Mouse (Mus musculus) thymus, postnatal 0 days (tissue): ENCODE results near the gene Cbx6. TPM values are rescaled to one million over a fixed set of nuclear protein-coding genes. Genes with fewer than 3 reads are reported as not detected.

Source experiments
- DNase-seq: peaks from one replicate; pipeline ENCODE4 v3.0.0-alpha.2; 2015; ENCODE audit warnings: low spot score
- polyA plus RNA-seq: library from polyadenylated mRNA; unstranded; fragments of >200 nt; fragmentation: Nextera tagmentation; extraction: Ambion mirVana; gene quantifications from 2 replicates; pipeline ENCODE4 v1.2.1, GENCODE M21; 2015

Cbx6 gene
- polyA plus RNA-seq, 1 experiment from 2014 or later = 55.9 TPM

DNA sequence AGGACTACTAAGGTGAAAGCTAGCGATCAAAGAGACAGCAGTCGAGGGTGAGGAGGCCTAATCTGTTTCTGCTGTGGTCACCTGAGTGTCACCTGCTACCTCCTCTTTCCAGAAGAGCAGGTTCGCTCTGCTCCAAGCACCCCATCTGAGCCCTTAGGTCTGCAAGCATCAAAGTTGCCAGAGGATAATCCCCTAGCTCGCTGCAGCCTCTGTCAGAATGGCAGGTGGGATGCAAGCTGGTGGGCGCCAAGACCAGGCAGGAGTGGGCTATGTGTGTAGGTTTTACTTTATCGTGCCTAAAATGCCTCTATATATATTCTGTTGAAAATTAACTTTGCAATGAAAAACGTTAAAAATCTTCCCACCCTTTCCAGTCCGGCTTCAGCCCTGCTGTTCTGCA is 29.2 kb downstream of the Cbx6 start:
- DNase-seq = no peak

DNA sequence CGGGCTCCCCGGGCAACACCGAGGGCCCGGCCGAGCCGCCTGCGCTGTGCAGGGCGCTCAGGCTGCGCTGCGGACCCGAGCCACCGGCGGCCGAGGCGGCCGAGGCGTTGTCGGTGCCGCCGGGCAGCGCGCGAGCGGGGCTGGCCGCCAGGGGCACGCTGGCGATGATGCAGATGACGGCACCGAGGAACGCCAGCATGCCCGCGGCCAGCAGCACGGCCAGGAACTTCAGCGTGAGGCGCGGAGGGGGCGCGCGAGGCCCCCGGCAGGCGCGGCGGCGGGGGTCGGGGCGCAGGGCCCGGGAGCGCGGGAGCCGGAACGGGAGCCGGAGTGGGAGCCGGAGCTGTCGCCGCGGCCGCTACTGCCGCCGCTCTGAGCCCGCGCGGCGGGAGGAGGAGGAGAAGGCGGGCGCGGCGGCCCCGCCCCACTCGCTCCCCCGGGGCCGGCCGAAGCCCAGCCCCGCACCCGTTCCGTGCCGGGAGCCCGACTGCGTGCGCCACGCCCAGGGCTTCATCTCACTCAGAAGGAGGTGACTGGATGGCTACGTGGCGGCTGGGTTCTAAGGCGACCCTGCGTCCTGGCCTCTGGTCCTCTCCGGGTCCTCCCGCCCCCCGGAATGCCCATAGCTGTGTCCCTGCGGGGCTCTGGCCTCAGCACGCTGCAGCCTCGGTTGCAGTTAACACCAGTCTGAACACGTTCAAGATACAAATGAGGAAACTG is 30.0 kb downstream of the Cbx6 start, which contains the start of gene Nptxr:
TSS of gene Nptxr (minus strand) at position 415 of the 720 bp plus-strand sequence.
- no peak for DNase-seq

DNA sequence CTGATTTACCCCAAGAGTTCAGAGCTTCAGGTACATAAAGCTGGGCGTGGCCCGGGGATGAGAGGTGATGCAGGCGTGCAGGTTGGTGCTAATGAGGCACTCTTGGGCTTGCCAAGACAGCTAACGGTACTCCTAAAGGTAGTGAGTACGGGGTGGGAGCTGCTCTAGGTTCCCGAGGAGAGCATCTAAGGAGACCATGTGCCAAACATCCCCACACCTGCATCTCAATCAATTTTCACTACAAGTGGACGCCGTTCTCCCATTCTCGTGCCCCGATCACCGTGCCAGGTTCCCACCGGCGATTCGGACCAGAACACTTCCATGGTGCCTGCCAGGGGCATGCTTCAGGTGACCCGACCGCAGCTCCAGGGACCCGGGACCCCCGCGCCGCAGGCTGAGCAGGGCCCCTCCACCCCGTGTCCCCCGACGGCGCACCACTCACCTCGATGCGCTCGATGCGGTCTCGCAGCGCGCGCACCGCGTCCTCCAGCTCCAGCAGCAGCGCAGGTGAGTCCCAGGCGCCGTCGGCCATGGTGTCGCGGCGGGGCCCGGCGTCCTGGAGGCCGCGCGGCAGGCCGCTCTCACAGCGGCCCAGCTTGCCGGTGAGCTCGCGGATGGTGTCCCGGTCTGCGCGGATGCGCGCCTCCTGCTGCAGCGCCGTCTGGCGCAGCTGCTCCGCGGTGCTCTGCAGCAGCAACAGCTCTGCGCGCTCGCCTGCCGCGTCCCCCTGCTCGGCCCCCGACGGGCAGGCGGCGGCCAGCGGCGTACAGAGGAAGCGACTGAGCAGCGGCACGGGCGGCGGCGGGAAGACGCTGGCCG is 30.7 kb downstream of the Cbx6 start:
- DNase-seq = peak; percentile 29

DNA sequence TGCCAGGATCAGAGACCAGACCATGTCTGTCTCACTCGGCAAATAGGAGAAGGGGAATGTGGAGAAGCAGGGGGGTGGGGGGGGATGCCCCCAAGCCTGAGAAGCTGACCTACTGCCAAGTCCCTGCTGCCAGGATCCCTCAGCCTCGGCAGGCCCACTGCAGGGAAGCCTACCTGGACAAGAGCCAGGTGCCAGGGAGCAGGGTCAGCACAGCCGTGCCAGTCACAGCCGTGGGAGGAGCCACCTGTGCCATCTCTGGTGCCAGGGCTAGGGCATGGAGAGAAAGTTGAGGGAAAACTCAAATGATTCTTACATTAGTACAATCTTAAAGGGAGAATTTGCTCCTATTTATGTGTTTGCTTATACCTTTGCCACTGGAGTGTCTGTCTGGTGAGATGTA is 32.2 kb downstream of the Cbx6 start:
- DNase-seq = no peak

DNA sequence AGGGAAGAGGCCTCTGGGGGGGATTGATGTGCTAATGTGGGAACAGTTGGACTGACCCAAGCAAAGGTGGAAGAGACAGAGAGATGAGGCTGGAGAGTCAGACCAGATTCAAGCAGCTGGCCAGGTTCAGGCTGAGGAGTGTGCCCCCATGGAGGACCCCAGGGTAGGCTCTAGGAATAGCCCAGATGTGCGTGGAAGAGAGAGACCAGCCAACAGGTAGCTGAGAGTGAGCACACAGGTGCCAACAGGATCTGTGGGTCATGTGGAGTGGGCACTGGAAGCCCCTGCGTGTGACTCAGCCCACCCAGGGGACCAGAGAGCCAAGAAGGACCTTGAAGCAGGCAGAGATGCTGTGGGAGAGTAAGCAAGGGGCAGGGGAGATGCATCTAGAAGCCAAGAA is 32.8 kb downstream of the Cbx6 start:
- no peak for DNase-seq

DNA sequence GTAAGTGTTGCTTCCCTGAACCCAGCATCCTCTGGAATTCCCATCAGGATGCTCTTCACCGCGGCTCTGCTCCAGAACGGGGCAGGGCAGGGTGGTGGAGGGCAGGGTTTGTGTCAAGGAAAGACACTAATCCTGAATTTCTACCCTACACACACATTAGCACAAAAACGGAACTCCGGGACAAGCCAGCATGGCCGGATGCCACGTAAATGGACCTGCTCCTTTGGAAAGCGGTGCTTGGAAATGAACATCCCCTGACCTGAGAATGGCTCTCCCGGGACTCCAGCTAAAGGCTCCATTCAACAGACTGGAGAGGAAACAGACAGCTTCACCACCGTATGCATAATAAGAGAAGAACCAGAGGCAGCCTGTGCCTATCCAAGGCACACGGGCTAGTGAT is 33.8 kb downstream of the Cbx6 start:
- no peak for DNase-seq

DNA sequence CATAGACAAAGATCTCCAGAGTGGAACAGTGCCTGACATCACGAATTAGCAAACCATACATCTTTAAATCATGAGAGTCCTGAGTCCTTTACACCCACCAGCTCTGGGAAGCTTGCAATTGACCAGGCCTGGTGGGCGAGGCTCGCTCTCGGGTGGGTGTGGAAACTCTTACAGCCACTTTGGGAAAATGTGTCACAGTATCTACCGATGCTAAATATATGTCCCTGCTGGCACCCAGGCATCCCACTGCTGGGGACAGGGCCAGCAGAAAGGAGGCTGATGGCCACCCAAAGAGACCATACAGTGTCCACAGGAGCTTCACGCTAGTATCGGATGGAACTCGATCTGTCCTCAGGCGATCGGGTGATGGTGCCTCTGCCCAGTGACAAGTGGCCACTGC is 35.9 kb downstream of the Cbx6 start:
- DNase-seq = no peak

DNA sequence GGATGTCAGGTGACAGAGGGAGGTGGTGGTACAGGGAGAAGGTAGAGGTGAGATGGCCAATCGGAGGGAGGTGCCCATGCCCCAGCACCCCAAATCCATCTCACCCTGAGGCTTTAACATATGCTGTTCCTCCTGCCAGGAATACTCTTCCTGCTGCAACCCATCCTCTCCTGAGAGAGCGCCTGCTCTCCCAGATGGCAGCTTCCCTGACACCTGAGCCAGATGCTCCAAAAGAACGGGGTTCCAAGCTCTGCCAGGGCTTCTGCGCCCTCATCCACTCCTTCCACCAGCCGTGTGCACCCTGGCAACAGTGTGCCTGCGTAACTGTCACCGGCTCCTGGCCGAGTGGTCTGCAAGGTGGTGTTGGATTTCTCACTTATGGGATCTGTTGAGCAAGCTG is 36.8 kb downstream of the Cbx6 start:
- no peak for DNase-seq

DNA sequence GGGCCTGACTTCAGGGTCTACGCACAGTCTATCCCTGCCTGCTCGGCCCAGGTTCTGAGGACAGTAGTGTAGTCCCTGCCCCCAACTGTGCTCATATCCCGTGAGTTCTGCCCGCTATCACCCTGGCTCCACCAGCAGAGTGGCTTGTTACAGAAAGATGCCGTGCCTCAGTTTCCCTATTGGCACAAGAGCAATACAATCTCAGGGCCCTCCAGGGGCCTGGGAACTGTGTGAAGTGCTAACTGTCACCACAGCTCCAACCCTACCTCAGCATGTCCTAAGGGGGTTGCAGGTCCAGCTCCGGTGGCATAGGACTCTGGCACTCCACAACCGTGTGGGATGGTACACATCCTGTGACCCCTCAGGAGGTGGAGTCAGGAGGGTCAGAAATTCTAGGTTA is 37.4 kb downstream of the Cbx6 start:
- DNase-seq = no peak

DNA sequence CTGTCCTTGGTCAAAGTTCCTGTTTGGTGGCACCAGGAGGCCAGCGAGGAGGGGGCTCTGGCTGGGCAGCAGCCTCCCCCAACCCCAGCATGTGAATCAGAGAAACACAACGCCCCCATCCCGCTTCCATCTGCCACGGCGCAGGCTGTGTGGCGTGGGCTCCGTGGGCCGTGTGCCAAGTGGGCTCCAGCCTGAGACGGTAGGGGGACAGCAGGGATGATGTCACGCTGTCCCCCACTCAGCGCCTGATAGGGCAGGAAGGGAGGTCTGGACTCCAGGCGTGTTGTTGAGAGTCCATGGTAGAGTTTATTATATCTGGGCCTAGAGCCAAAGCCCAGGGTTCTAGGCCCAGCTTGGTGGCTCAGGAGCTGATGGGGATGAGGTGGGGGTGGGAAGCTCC is 38.2 kb downstream of the Cbx6 start:
- DNase-seq = no peak

DNA sequence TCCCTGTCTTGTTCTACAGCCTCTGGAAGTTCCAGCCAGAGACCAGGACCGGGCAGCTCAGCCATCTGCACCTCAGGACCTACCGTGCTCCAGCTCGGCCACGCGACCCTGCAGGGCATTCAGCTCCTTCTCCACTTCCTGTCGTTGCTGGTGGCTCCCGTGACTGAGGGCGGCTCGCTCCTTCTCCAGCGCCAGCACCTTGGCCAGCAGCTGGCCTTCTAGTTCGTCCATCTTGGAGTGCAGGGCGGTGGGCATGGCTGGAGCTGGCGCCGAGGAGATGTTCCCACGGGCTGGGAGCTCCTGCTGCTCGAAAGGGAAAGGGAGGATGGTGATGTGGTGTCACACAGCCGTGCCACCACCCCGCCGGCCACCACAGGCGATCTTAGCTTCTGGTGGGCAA is 40.3 kb downstream of the Cbx6 start:
- DNase-seq = no peak

DNA sequence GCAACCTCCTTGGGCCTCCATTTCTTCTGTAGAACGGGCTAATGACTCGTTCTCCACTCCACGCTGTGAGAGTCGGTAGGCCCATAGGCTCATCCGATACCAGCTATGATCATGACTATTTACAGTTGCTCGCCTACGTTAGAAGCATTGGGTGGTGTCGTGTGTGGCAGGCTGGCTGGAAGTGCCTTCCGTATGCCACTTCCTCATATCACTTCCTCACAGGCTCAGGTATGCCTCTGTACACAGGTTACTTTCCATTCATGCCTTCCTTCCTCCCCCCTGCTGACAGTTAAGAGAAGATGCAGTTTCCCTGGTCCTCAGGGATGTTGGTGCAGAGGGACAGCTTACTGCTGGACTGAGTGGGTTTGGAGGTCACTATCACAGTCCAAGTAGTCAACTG is 41.4 kb downstream of the Cbx6 start:
- DNase-seq = no peak

DNA sequence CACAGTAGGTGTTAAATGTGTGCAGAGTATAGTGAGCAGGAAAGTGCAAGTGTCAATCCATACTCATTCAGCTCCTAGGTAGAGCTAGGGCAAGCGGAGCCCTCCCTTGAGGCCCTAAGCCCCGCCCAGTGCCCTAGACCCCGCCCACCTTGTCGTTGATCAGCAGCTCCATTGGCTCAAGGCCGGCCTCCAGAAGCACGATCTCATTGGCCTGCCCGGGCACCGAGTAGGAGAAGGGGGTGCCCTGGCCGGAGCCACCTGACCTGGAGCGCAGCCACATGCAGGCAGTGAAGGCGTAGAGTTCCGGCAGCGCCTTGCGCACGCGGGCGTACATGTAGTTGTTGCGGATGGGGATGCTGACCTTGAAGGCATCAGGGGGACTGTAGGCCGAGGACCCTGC is 42.0 kb downstream of the Cbx6 start:
- no peak for DNase-seq

DNA sequence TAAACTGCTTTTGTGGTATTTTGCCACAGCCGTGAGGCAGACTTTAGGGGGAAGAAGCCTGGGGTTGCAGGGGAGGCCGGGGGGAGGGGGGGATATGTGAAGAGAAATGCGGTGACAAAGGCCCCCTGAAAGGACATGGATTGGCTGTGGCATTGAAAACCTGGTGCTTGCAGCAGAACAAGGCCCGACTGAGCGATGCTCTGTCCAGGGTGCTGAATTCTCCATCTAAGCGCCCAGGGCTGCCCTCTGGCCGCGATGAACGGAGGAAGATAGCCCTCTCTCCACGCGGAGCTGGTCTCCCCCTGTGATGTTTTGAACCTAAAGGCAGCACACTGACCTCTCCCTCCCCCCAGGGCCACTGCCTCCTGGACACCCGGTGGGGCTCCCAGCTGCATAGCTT is 43.0 kb downstream of the Cbx6 start:
- peak; percentile 65 for DNase-seq

DNA sequence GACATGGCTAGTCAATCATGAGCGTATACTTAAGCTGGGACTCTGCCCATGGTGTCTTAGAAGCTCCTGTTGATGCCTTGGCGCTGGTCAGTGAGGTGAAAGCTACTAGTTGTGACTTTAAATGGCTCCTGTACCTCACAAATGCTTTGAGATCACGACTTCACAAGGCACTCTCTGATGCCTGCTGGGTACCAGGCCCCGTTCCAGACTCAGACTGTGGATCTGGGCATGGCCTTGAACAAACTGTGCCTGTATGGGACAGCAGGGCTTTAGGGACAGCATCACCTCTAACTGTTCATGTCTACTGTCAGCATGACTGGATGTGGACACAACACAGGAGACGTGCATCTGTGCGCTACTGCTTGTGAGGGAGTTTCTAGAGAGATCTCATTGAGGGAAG is 43.6 kb downstream of the Cbx6 start:
- no peak for DNase-seq

DNA sequence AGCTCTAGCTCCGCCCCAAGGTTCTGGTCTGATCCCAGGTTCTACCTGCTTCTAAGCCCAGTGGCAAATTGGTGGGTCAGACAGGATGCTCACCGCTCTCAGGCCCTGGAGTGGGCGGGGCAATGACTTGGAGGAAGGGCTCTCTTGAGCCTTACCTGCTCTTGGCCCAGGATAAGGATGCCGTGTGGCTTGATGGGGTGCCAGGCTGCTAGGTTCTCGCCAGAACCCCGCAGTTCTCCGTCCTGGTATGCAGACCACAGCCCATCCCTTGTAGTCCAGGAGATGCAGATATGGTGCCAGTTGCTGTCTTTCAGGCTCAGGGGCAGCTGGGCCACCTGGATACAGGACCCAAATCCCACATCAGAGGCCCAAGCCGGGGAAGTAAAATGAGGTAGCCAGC is 44.4 kb downstream of the Cbx6 start:
- no peak for DNase-seq

DNA sequence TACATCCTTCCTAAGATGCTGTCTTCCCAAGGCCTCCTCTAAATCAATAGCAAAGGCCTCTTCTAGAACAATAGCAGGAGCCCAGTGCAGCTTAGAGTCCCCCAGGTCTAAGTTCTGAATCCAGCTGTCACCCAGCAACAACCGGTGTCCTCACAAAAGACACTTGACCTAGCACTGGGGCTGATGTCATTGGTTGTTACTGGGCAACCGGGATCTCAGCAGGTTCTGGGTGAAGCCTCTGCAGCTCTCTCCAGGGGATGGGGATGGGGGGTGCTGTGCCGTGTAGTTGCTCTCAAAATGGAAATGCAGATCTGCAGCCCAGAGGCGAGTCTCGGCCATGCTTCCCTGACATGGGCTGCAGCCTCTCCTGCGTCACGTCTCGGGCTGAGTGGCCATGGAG is 46.7 kb downstream of the Cbx6 start:
- no peak for DNase-seq

DNA sequence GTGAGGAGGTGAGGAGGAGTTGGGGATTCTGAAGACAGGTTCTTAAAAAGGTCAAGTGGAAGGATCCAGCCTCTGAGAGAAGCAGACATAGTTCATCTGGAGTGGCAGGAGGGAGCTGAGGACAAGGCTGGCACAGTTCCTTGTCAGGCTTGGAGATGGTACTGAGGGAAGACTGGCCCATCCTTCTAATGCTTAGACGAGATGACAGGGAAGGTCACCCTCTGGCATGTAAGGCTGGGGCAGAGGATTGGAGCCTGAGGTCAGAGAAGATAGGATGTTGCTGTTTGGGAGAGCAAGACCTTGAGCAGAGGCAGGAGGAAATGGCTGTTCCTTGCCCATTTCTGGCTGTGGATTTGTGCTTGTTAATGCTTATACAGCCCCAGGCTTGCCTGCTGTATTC is 49.4 kb downstream of the Cbx6 start:
- no peak for DNase-seq

DNA sequence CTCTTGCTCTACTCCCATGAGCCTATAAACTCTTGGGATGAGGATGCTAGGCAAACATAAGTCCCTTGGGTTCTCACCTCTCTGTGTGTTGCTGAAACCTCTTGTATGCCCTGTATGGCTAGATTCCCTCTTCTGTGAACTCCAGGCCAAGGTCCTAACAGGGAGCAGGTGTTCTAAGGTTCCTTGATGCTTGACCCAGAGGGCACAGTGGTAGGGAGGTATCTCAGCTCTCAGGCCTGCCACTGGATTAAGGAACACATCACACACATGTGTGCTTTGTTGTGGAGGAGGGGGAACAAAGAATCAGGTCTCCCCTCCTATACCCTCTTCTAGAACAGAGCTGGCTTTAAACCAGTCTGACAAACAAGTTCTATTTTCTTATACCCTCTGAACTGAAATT is 56.7 kb downstream of the Cbx6 start, which contains the start of gene Dnal4:
TSS of gene Dnal4 (minus strand) at position 101 of the 400 bp plus-strand sequence.
- no peak for DNase-seq

DNA sequence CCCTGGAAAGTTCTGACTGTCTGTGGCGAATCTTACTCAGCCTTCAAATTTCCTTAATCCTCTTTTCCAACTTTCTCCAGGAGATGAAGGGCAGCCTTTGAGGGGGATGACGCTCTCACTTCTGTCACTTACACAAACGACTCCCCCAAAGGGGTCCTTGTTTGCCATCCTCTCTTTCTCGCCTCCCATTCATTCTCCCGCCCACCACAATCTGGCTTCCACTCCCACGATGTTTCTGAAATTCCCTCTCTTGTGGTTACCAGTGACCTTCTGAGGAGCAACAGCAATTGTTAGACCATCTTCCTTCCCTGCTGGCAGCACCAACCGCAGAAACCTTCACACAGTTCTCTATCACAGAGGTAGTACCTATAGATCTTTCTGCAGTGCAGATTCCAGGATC is 58.8 kb downstream of the Cbx6 start:
- no peak for DNase-seq

DNA sequence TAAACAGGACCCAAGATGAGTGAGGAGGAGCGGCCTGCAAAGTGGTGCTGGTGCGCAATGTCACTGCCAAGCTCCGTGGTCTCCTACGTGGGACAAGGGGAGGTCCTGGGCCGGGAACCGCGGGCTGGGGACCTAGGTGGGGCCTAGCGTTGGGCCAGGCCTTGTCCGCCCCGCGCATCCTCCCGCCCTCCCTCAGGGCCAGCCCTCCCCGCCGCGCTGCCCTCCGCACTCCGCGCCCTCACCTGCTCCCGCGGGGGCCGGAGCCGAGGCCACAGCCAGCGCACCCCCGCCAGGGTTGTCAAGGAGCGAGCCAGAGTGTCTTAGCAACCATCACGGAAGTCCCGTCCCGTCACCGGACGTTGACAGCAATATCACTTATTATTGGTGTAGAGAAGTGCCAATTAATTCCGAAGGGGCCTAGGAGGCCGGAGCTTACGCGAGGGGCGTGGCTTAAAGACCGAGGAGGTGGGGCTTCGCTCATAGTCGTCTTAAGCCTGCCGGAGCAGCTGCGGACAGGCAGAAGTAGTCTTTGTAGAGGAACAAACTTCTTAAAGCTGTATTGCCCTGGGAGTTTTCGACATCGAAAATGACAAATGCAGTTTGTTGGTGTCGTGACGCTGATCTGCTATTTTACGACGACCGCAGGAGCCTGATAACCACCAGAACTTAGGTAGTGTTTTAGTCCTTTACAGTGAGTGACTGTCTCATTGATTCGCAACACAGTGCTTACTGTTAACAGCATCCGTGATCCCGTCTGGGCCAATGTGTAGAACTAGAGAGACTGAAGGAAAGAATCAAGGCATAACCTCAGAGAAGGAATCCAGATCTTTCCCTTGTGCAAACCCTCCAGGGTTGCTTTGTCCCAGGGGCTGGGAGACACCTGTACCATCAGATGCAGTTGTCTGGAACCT is 60.1 kb downstream of the Cbx6 start:
- DNase-seq = peak; percentile 97
